Mouse (Mus musculus): ENCODE data around the gene Immp1l.

Immp1l gene

GRCm38 (mm10) chr2:105903896-105904756, at the start of gene Immp1l, which contains the start of gene Elp4:
Gene Immp1l (plus strand): TSS chr2:105904638.
Gene Elp4 (minus strand): TSS chr2:105904564.
- DNase-seq = peak; percentile 95 to 96

GRCm38 (mm10) chr2:105854740-105855139, 49.7 kb upstream of the Immp1l start:
- no peak for DNase-seq

DNA sequence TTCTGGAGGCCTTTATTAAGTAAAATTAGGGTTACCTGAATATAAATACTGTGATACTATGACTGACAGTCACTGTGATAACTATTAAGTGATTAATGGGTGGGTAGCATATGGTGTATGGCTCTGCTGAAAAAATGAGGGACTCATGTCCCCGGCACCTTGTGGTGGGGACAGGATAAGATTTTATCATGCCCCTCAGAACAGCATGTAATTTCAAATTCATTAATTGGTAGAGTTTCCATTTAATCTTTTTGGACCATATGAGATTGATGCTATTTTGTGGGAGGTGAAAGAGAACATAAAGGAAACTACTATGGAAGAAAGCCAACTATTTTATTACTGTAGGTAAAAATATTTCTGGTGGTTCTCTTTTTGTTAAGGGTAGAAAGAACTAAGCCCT, 31.0 kb upstream of the Immp1l start:
- no peak for DNase-seq

- DNase-seq = no peak
Observed at GRCm38 (mm10) chr2:105890816-105891215, 13.6 kb upstream of the Immp1l start.

DNA sequence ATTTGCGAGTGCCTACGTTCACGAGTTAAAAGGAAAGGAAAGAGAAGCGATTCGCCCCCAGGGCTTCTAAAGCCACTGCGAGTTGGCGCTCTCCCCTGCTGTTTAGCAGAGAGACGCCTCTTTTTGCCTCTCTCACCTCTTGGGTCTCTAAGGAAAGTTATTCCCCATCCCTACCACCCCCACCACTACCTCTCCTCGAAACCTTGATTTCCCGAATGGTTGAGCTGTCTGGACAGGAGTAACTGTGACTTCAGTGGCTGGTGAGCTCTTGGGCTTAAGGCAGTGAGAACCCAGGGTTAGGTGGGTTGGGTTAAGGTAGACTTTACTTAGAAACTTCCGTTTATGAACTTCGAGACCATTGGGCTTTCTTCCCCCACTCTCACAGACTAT, 314 bp downstream of the Immp1l start:
- DNase-seq = no peak

DNA sequence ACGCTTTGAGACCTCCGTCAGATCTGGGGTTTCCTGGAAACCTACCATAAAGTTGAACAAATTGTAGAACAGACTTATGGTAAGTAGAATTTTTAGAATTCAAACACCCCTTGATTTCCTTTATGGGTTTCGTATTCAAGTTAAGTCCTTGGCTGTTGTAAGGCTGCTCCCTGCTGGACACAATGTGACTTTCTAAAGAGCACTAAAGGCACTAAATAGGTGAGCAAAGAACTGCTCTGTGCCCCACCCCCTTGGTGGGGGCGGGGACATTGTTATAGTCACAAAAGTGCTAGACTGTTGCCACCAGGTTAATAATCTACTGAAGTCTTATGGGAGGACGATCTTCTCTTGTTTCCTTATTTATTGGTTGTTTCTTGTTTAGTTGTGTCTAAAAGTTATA, 3.9 kb downstream of the Immp1l start:
- DNase-seq = peak; percentile 9 to 21

- no peak for DNase-seq
Observed at GRCm38 (mm10) chr2:105910611-105911010, 6.2 kb downstream of the Immp1l start.

DNA sequence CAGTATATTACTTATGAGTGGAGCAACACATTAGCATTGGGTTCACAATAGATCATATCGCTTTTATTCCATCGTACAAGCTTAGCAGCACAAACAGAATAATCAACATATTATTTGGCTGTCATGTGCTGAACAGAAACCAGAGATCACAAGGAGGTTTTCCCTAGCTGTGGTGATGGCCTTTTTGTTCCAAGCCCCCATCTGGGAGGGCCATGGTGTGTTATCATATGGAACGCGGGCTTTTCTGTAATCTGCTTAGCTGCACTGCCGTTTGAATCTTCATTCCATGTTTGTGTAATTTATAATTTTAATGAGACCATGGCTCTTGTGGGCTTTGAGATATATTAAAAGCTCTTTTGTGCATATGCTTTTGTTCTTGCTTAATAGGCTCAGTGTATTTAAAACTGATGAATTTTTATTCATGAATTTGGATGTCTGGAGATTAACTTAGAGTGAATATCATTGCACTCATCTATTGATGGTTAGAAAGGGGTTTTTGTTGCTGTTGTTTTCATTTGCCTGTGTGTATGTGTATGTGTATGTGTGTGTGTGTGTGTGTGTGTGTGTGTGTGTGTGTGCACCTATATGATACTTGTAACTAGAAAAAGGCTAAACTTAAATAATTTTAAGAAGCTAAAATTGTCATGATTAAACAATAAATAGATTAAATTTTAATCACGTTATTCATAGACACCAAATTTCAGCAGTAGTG, 9.4 kb downstream of the Immp1l start:
- no peak for DNase-seq

DNA sequence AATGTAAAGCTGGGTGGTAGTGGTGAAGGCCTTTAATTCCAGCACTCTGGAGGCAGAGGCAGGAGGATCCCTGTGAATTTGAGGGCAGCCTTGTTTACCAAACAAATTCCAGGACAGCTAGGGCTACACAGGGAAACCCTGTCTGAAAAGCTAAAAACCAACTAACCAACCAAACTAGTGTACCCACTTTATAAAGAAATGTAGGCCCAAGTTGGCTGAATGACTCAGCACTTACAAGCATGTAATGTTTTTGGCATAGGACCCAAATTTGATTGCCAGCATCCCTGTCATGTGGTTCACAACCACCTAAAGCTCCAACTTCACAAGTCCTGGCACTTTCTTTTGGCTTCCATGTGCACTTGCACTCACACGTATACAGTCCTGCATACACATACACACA, 12.2 kb downstream of the Immp1l start:
- no peak for DNase-seq

- DNase-seq = no peak
Observed at GRCm38 (mm10) chr2:105917623-105918346, 13.3 kb downstream of the Immp1l start.

DNA sequence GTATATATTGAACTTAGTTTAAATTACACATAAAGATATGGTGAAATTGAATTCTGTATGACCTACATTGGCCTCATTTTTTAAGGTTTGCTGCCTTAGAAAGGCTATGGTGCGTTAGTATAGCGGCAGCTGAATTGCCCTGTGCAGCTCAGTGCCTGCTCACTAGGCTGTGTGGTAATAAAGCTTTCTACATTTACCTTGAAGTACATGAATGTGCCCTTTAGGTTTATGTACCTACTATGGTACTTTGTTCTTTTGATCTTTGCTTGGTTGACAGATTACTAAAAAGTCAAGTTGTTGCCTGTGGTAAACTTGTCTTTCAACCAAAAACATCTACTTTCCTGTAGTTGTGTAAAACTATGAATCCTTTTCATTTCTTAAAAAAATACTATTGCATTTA, 45.7 kb downstream of the Immp1l start:
- no peak for DNase-seq

DNA sequence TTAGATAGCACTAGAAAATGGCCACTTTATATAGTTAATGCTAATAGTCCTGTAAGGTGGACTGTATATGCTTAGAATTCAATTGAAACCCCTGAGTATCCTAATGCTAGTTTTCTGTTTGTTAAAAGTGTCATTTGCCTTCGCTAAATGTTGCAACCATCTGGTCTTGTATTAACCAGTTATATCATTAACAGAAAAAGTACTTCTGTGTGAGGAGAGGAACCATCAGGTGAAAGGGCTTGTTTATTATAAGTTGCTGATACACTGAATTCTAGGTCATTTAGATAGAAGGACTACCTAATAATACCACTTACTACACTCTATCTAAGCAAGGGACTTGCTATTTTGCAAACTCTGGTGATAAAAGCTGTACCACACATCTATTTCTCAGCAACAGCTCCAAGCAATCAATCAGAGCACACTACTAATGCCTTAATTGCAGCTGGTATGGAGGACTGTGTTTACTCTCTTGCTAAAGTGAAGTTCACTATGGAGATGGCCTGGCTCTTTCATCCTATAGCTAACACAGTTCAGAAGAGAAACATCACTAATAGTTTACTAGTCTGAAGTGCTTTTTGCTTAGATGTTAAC, 47.0 kb downstream of the Immp1l start:
- no peak for DNase-seq

DNA sequence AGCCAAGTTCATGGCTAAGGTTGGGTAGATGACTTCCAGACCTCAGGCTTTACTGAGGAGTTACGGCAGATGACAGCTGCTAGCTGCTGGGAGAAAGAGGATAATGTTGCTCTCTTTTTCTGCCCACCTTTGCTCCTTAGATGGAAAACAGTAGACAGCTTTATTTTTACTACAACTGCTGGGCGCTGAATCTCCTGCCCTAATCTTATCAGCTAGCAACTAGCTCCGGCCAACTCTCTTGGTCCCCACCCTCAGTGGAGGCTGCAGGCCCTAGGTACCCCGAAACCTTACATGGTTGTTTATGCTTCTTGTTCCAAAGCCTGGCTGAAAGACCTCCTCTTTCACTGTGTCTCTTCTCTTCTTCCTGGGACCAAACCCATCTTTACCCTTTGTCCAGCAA, 49.4 kb downstream of the Immp1l start:
- no peak for DNase-seq

GRCm38 (mm10) chr2:105963447-105963846, 59.0 kb downstream of the Immp1l start:
- DNase-seq = no peak

GRCm38 (mm10) chr2:105973941-105974340, 69.5 kb downstream of the Immp1l start:
- no peak for DNase-seq

GRCm38 (mm10) chr2:105978065-105978464, 73.6 kb downstream of the Immp1l start:
- no peak for DNase-seq

- no peak for DNase-seq
Observed at GRCm38 (mm10) chr2:105985206-105985605, 80.8 kb downstream of the Immp1l start.

DNA sequence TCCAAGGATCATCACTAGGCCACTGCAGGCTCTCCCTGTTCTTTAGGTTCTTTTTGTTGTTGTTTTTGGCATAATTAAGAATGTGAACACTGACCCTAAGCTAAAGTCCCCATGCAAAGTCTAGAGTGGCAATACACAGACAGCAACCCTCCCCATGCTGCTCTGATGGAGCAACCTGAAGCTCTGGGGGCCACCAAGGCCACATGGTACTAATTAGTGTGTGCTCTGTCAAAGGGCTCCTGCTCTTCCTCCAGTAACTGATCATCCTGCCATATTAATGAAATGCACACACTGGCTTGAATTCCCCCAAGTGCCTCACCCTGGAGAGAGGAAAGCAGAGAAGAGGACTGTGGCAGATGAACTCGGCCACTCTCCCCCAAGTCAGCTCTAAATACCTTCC, 82.7 kb downstream of the Immp1l start:
- no peak for DNase-seq

GRCm38 (mm10) chr2:105987999-105988398, 83.6 kb downstream of the Immp1l start:
- DNase-seq = no peak

DNA sequence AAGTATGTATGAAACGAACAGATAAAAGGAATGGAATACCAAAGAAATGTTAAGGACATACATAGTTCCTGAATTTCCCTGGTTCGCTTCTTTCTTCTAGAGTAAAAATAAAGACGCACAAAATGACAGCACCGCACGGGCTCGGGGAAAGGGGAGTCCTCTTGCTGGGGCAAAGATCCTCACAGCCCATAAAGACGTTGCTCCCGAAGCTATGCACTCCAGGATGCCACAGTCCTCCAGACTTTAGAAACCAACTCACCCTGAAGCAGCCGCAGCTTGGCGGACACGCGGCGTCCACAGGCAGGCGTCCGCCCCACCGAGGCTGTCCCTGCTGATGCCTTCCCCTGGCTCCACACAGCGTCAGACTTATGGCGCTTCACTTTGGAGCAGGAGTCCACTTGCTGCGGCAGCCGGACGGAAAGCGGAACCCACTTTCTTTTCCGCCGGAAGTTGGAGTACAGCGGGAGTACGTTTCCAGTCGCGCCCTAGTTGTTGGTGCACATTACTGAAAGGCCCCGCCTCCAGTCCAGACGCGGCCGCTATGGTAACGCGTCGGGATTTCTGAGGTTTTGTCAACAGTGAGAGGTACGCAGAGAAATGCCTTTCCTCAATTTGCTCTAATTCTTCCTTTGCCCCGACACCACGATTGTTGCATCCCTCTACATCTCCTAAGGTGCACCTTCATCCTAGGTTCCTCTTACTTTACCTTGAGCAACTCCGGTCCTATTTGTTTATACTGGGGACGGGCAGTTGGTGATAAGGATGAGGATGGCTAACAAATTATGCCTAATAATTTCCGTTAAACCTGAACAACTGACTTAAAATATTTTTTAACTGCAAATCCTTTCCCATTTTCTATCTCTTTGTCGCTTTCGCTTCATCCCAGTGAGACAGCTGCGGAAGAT, 98.6 kb downstream of the Immp1l start, which contains the start of gene Dnajc24:
Gene Dnajc24, minus strand, starts transcription at position 715 of the 905 bp plus-strand sequence.
- peak; percentile 82 to 83 for DNase-seq

DNA sequence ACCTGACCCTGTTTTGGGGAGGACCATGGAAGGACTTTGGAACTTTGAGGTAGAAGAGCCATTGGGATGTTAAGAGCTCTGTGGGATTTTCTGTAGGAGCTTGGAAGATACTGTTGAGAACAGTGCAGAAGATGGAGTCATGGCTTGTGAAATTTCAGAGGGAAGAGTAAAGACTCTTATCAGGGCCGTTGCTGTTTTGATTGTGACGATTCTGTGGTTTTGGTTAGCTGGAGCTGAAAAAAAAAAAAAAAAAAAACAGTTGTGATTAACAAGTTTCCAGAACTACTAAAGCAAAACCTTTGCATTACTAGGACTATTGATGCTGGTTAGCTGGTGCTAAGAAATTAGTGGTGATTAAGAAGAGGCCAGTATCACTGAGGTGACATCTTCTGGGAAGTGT, 104.0 kb downstream of the Immp1l start:
- no peak for DNase-seq

All from thymus, postnatal 36 days (tissue).